Mouse (Mus musculus): ENCODE measurements at regions not wholly inside any gene's neighbourhood (a gene's known extent, or its start where the extent isn't known, plus 50 kb on each side); places are given as distances from the start of the nearest gene placed in this dataset.
A peak's percentile ranks its signal among the peaks of the same experiment; 100 is the strongest.

DNA sequence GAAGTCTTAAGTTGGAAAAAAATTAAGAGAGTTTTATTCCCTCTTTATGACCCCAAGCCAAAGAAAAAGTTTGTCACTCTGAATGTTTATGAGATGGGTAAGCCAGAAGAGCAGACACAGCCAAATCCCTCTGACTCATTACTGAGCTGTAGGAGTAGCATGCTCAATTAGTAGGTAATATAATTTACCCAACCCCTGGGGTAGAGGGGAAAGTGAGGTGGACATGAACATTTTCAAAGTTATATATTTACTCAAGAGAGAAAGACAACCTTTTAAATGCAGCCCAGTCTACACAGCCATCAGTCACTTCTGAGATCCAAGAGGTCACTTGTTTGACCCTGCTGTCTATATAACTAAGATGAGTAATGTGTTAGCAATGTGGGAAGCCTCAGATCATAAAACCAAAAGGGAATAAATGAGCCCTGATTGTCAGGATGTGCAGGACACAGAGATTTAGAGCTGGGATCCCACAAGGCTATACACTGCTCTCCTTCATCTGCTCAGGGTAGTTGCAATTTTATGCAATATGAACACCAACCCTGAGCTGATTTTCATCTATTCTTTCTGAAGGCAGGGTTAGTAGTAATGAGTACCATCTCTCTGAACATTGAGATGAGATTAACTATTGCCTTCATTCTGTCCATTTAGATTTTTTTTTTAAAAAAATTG, 114.7 kb upstream of the Ndp start:
- no peak for DNase-seq

DNA sequence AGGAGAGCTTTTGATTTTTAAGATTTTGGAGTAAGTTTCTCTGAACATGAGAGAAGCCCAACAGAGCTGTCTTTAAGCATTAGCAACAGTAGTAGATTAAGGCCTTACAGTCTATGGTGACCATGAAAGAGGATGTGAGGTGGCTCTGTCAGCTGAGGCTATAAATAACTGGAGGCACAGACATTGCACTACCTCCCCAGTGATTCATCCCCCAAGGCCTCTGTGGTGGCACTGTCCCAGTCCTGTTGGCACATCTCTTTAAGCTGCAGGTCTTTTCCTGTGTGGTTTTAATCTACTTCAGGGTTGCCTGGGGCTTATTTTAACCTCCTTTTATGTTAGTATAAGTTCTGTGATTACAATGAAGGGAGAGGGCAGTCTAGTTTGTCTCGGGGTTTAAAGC, 106.2 kb upstream of the Ndp start:
- no peak for DNase-seq

DNA sequence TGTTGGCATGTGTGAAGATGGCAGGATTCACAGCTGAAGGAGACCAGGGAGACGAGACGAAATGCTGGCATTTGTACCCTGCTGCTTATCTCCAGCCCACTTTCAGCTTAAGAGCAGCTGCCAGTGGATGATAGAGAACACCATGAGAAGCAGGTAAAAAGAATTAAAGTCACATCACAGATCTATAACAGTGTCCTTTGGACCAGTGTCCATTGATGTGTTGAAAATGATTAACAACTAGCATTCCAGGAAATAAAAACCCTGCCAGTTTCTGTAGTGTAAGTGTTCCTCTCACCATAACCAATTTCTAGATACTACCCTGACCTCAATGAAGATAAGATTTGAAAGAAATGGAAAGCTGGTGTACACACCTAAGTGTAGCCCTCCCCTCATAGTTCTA, 97.6 kb upstream of the Ndp start:
- peak; percentile 9 for DNase-seq

DNA sequence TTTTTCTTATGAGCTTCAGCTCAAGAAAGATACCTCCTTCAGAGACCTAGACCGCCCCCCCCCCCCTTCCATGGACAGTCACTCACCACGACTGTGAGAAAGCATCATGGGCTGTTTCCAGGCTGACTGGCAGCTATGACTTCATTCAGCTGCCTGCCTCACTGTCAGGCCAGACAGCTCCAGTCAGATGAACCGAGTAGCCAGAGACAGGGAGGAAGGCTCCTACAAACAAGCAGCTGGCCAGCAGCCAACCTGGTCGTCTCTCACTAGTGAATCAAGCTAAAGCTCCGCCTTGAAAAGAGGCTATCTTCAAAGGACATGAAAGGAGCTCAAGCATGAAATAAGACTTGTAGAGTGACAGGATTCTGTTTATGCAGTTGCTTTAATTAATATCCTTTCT, 87.0 kb upstream of the Ndp start:
- peak; percentile 51 for DNase-seq

All from kidney, adult 9 months (tissue).